Mouse (Mus musculus): ENCODE data around the gene Sobp. TPM values are rescaled to one million over a fixed set of nuclear protein-coding genes. Genes with fewer than 3 reads are reported as not detected.

The Sobp gene
- polyA plus RNA-seq, 1 experiment from 2014 or later, result 1.9 TPM

DNA sequence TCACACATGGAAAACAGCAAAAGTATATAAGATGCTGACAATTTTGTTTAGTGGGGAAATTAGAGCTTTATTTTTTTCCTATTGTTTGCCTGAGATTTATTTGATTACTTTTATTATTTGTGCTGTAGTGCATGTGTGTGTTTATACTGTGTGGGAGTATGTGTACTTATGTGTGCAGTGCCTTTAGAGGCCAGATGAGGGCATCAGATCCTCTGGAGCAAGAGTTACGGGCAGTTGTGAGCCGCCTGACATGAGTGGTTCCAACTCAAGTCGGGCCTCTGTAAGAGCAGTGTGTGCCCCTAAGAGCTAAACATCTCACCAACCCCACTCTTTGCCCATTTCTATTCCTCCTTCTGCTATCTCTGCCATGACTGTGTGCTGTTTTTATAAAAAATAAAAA lies 7.5 kb downstream of the Sobp start:
- Histone ChIP-seq H3K27ac (ENCODE audit: low read length) (no peak overlapping the region), H3K9me3 (replicated peaks; ENCODE audit: control insufficient read depth, low read length) (peaks cover 6% of the 10 kb centered on the region), H3K27me3 (ENCODE audit: control insufficient read depth, insufficient read depth, low read length) (no peaks in the 10 kb centered on the region; the same call in 1 of the 2 replicates), H3K36me3 (ENCODE audit: control insufficient read depth, insufficient read depth) (no peaks in the 10 kb centered on the region), H3K9ac (ENCODE audit: low read length) (no peak overlapping the region), H3K4me2 (ENCODE audit: low read depth, low read length) (no peak overlapping the region), H3K4me3 (ENCODE audit: low read length) (no peak overlapping the region), H3K4me1 (ENCODE audit: control insufficient read depth, insufficient read depth, low read length) (peaks cover 4% of the 10 kb centered on the region)
- no peak for ATAC-seq (replicated peaks; ENCODE audit: extremely low read depth, insufficient read depth, low FRiP score)
- WGBS, result 91% methylated on average over 3 of the region's 3 CpGs

DNA sequence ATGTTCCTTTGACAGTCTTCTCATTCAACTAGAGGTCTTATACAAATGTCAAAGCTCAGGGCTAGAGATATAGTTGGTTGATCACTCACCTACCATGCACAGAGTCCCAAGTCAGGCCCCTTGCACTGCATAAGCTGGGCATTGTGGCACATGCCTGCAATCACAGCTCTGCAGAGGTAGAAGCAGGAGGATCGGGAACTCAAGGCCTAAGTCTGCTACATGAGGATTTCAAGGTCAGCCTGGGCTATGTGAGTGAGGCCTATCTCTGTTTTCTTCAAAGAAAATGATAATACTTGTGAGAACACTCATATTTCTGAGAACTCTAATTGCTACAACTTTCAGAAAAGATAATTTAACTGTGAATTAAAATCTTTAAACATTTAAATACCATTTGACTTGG lies 8.2 kb downstream of the Sobp start:
- peaks cover 4% of the 10 kb centered on the region for H3K4me1 ChIP-seq (ENCODE audit: control insufficient read depth, insufficient read depth, low read length)
- no peaks in the 10 kb centered on the region for H3K36me3 ChIP-seq (ENCODE audit: control insufficient read depth, insufficient read depth)
- WGBS, result 61% methylated on average over 1 of the region's 1 CpGs
- H3K27ac ChIP-seq (ENCODE audit: low read length), result no peak overlapping the region
- H3K4me2 ChIP-seq (ENCODE audit: low read depth, low read length), result no peak overlapping the region
- H3K4me3 ChIP-seq (ENCODE audit: low read length), result no peak overlapping the region
- no peaks in the 10 kb centered on the region; the same call in 1 of the 2 replicates for H3K27me3 ChIP-seq (ENCODE audit: control insufficient read depth, insufficient read depth, low read length)
- H3K9me3 ChIP-seq (replicated peaks; ENCODE audit: control insufficient read depth, low read length), result peaks cover 6% of the 10 kb centered on the region
- ATAC-seq (replicated peaks; ENCODE audit: extremely low read depth, insufficient read depth, low FRiP score), result no peak
- H3K9ac ChIP-seq (ENCODE audit: low read length), result no peak overlapping the region

DNA sequence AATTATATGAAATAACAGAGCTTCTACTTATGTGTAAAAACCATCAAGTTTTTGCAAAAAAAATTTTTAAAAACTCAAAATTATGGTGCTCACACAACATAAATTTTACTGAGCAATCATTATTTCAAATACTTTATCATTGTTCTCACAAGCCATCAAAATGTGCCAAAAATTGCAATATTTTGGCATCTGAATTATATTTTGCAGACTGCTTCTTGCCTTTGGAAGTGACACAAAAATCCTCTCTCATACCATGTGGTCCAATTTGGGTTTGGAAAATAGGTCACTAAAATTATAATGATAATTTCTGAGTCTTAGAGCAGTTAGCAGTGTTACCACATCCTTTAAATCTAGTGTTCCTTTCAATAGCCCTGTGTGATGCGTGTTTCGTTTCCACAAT lies 9.9 kb downstream of the Sobp start:
- Histone ChIP-seq H3K4me1 (ENCODE audit: control insufficient read depth, insufficient read depth, low read length) (no peaks in the 10 kb centered on the region; the same call in none of the 2 replicates), H3K4me3 (ENCODE audit: low read length) (no peak overlapping the region), H3K4me2 (ENCODE audit: low read depth, low read length) (no peak overlapping the region), H3K9me3 (replicated peaks; ENCODE audit: control insufficient read depth, low read length) (peaks cover 6% of the 10 kb centered on the region), H3K9ac (ENCODE audit: low read length) (no peak overlapping the region), H3K36me3 (ENCODE audit: control insufficient read depth, insufficient read depth) (no peaks in the 10 kb centered on the region), H3K27me3 (ENCODE audit: control insufficient read depth, insufficient read depth, low read length) (no peaks in the 10 kb centered on the region; the same call in 1 of the 2 replicates), H3K27ac (ENCODE audit: low read length) (no peak overlapping the region)
- no peak for ATAC-seq (replicated peaks; ENCODE audit: extremely low read depth, insufficient read depth, low FRiP score)
- 90% methylated on average over 2 of the region's 2 CpGs for WGBS

DNA sequence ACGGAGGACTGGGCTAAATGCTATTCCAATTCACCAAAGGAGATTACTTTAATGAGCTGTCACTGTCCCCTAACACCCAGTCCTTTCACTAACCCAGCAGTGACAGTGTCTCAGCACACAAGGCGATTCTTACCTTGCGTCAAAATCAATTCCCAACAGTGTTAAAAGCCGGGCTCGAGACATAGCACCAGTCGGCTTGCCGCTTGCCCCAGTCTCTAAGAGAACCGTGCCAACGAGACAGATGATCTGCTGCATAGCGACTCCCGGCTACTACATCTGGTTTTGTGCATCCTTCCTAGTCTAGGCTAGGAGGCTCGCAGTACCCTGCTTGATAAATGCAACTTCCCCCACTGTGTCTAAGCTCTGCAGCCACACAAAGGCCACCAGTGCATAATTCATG lies 12.0 kb downstream of the Sobp start:
- Histone ChIP-seq H3K9ac (ENCODE audit: low read length) (no peak overlapping the region), H3K9me3 (replicated peaks; ENCODE audit: control insufficient read depth, low read length) (peaks cover 6% of the 10 kb centered on the region), H3K27ac (ENCODE audit: low read length) (no peak overlapping the region), H3K4me2 (ENCODE audit: low read depth, low read length) (no peak overlapping the region), H3K27me3 (ENCODE audit: control insufficient read depth, insufficient read depth, low read length) (no peaks in the 10 kb centered on the region), H3K4me3 (ENCODE audit: low read length) (no peak overlapping the region), H3K36me3 (ENCODE audit: control insufficient read depth, insufficient read depth) (no peaks in the 10 kb centered on the region), H3K4me1 (ENCODE audit: control insufficient read depth, insufficient read depth, low read length) (peaks cover 9% of the 10 kb centered on the region)
- WGBS, result 83% methylated on average over 12 of the region's 12 CpGs
- no peak for ATAC-seq (replicated peaks; ENCODE audit: extremely low read depth, insufficient read depth, low FRiP score)

DNA sequence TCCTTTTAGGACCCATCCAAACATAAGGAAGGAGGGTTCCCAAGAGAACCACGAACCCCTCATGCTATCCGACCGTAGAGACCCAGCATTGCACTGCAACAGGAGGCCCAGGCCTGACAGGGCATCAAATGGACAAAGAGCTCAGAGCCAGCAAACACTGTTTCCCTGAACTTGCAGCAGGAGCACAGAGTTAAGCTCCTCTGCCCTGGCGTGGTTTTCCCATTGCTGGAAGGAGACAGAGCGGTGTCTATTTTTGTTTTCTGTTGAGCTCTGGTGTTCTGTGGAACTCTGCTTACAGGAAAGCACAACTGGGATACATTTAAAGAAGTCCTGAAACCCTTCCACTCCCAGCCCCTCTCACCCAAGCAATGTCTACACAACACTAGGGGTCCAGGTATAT lies 15.0 kb downstream of the Sobp start:
- Histone ChIP-seq H3K9me3 (replicated peaks; ENCODE audit: control insufficient read depth, low read length) (peaks cover 3% of the 10 kb centered on the region), H3K4me1 (ENCODE audit: control insufficient read depth, insufficient read depth, low read length) (peaks cover 11% of the 10 kb centered on the region), H3K9ac (ENCODE audit: low read length) (no peak overlapping the region), H3K4me3 (ENCODE audit: low read length) (no peak overlapping the region), H3K36me3 (ENCODE audit: control insufficient read depth, insufficient read depth) (no peaks in the 10 kb centered on the region), H3K27ac (ENCODE audit: low read length) (peak overlapping the region; percentile 83), H3K27me3 (ENCODE audit: control insufficient read depth, insufficient read depth, low read length) (no peaks in the 10 kb centered on the region), H3K4me2 (ENCODE audit: low read depth, low read length) (peak overlapping the region; percentile 46)
- 0 out of 2 replicates have a peak, but pooled peaks have one; percentile 34 for ATAC-seq (replicated peaks; ENCODE audit: extremely low read depth, insufficient read depth, low FRiP score)
- WGBS, result 51% methylated on average over 5 of the region's 5 CpGs

DNA sequence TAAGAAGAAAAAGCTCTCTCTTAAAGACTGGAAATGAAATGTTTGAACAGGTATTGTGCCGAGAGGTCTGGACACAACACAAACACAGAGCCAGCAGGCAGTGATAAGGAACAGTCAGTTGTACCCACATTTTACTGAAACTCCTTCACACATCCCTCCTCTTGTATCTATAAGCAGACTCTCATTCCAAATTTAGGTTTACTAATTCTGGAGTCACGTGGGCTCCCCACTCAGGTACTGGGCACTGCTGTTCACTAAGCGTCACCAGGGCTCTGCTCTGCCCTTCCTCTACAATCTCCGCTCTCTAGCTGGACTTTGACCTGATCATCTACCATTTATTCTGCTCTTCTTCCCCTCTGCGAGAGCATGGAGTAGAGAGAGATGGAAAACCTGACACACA lies 15.4 kb downstream of the Sobp start:
- Histone ChIP-seq H3K27me3 (ENCODE audit: control insufficient read depth, insufficient read depth, low read length) (no peaks in the 10 kb centered on the region), H3K27ac (ENCODE audit: low read length) (peak overlapping the region; percentile 83), H3K9ac (ENCODE audit: low read length) (0 out of 2 replicates have a peak overlapping the region, but pooled peaks have one; percentile 7), H3K4me1 (ENCODE audit: control insufficient read depth, insufficient read depth, low read length) (peaks cover 11% of the 10 kb centered on the region), H3K36me3 (ENCODE audit: control insufficient read depth, insufficient read depth) (no peaks in the 10 kb centered on the region), H3K4me3 (ENCODE audit: low read length) (no peak overlapping the region), H3K9me3 (replicated peaks; ENCODE audit: control insufficient read depth, low read length) (peaks cover 3% of the 10 kb centered on the region), H3K4me2 (ENCODE audit: low read depth, low read length) (peak overlapping the region; percentile 46)
- ATAC-seq (replicated peaks; ENCODE audit: extremely low read depth, insufficient read depth, low FRiP score), result no peak; the same call in 1 of the 2 replicates
- WGBS, result 52% methylated on average over 5 of the region's 5 CpGs

DNA sequence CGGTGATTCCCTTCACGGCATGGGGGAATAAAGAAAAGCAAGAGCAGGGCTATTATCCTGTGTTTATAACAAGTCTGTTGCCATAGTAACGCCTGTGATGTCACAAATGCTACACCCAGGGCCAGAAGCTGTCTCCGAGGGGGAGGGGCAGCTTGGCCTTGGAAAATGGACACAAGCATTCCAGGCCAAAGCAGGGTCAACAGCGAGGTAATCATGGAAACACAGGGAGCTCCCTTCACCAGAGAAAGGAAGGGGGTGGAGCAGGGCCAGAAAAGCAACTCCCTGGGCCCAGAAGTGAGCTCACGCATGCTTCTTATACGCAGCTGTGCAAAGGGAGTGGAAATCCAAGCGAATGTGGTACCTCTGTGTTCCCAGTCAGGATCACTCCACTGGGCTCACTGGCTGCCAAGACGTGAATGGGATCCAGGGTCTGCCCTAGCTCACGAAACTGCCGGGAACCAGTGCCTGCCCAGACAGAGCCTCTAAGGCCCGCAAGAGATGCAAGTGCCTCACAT lies 19.2 kb downstream of the Sobp start:
- 0 out of 2 replicates have a peak overlapping the region, but pooled peaks have one; percentile 6 for H3K4me2 ChIP-seq (ENCODE audit: low read depth, low read length)
- peaks cover 11% of the 10 kb centered on the region for H3K4me1 ChIP-seq (ENCODE audit: control insufficient read depth, insufficient read depth, low read length)
- peak; percentile 79 for ATAC-seq (replicated peaks; ENCODE audit: extremely low read depth, insufficient read depth, low FRiP score)
- no peaks in the 10 kb centered on the region for H3K9me3 ChIP-seq (replicated peaks; ENCODE audit: control insufficient read depth, low read length)
- 35% methylated on average over 12 of the region's 12 CpGs for WGBS
- no peak overlapping the region for H3K4me3 ChIP-seq (ENCODE audit: low read length)
- H3K36me3 ChIP-seq (ENCODE audit: control insufficient read depth, insufficient read depth), result no peaks in the 10 kb centered on the region
- peak overlapping the region; percentile 2; the same call in 1 of the 2 replicates for H3K27ac ChIP-seq (ENCODE audit: low read length)
- no peaks in the 10 kb centered on the region for H3K27me3 ChIP-seq (ENCODE audit: control insufficient read depth, insufficient read depth, low read length)
- no peak overlapping the region for H3K9ac ChIP-seq (ENCODE audit: low read length)

DNA sequence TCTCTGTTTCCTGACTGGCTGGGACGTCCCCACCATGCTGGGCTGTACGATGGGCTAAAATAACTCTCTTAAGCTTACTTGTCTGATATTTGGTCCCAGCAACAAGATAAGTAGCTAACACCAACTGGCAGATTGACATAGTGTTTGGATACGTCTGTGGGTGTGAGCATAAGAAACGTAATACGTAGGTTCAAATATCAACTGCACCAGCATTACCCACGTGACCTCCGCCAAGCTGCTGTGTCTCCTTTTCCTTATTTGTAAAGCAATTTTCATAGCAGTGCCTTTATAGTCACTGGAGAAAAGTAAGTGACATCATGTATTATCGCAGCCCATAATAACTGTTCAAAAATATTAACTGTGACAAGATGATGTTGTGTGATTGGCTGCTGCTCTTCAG lies 21.7 kb downstream of the Sobp start:
- H3K27me3 ChIP-seq (ENCODE audit: control insufficient read depth, insufficient read depth, low read length), result no peaks in the 10 kb centered on the region
- peaks cover 3% of the 10 kb centered on the region for H3K4me1 ChIP-seq (ENCODE audit: control insufficient read depth, insufficient read depth, low read length)
- WGBS, result 70% methylated on average over 8 of the region's 8 CpGs

DNA sequence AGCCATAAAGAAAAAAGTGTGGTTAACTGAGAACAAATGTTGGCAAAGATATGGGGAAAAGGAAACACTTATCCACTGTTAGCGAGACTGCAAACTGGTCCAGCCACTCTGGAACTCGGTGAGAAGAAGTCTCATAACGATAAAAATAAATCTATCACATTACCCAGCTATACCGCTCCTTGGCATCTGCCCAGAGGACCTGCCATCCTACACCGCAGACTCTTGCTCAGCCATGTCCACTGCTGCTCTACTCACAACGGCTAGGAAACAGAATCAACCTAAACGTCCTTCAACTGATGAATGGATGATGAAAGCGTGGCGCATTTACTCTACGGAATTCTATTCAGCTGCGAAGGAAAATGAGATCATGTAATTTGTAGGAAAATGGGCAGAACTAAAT lies 25.9 kb downstream of the Sobp start:
- Histone ChIP-seq H3K4me1 (ENCODE audit: control insufficient read depth, insufficient read depth, low read length) (no peaks in the 10 kb centered on the region), H3K4me2 (ENCODE audit: low read depth, low read length) (no peak overlapping the region), H3K4me3 (ENCODE audit: low read length) (no peak overlapping the region), H3K27me3 (ENCODE audit: control insufficient read depth, insufficient read depth, low read length) (no peaks in the 10 kb centered on the region), H3K36me3 (ENCODE audit: control insufficient read depth, insufficient read depth) (no peaks in the 10 kb centered on the region), H3K9ac (ENCODE audit: low read length) (no peak overlapping the region), H3K9me3 (replicated peaks; ENCODE audit: control insufficient read depth, low read length) (no peaks in the 10 kb centered on the region; the same call in 1 of the 2 replicates), H3K27ac (ENCODE audit: low read length) (no peak overlapping the region)
- ATAC-seq (replicated peaks; ENCODE audit: extremely low read depth, insufficient read depth, low FRiP score), result no peak
- 71% methylated on average over 11 of the region's 11 CpGs for WGBS

More for the DNA sequence above, 21.7 kb downstream of the Sobp start:
- Histone ChIP-seq H3K9ac (ENCODE audit: low read length) (no peak overlapping the region), H3K27ac (ENCODE audit: low read length) (no peak overlapping the region), H3K36me3 (ENCODE audit: control insufficient read depth, insufficient read depth) (no peaks in the 10 kb centered on the region), H3K9me3 (replicated peaks; ENCODE audit: control insufficient read depth, low read length) (no peaks in the 10 kb centered on the region), H3K4me3 (ENCODE audit: low read length) (no peak overlapping the region), H3K4me2 (ENCODE audit: low read depth, low read length) (no peak overlapping the region)
- ATAC-seq (replicated peaks; ENCODE audit: extremely low read depth, insufficient read depth, low FRiP score), result no peak
